Mouse (Mus musculus) central nervous system, embryonic 11.5 days (tissue): Measurements from ENCODE around the gene Gm11938. TPM values are rescaled to one million over a fixed set of nuclear protein-coding genes. Genes with fewer than 3 reads are reported as not detected.

Experiments used
- polyA plus RNA-seq: library from polyadenylated mRNA; depleted of rRNA; stranded (reverse); fragments of >200 nt; gene quantifications from 2 replicates; pipeline ENCODE4 v1.2.3, GENCODE M21; 2012; rRNA removed

Gm11938 gene
- polyA plus RNA-seq = not detected in 2 replicates

GRCm38 (mm10) chr11:99603208-99603607, at the start of gene Gm11938:
TSS of gene Gm11938 (minus strand) at chr11:99603308.

GRCm38 (mm10) chr11:99650136-99650535, 47.0 kb upstream of the Gm11938 start, which contains the start of gene Gm11555:
TSS of gene Gm11555 (minus strand) at chr11:99650236.

GRCm38 (mm10) chr11:99643635-99644139, 40.6 kb upstream of the Gm11938 start, which contains the start of gene Krtap4-7:
TSS of gene Krtap4-7 (minus strand) at chr11:99644089.

GRCm38 (mm10) chr11:99634653-99635134, 31.6 kb upstream of the Gm11938 start, which contains the start of gene Krtap4-2:
TSS of gene Krtap4-2 (minus strand) at chr11:99635084.

GRCm38 (mm10) chr11:99628138-99628537, 25.0 kb upstream of the Gm11938 start, which contains the start of gene Krtap4-1:
TSS of gene Krtap4-1 (minus strand) at chr11:99628238.

GRCm38 (mm10) chr11:99620335-99620734, 17.2 kb upstream of the Gm11938 start, which contains the start of gene Gm11562:
TSS of gene Gm11562 (minus strand) at chr11:99620435.

GRCm38 (mm10) chr11:99614796-99615363, 11.8 kb upstream of the Gm11938 start, which contains the start of gene Krtap2-4:
TSS of gene Krtap2-4 (minus strand) at chr11:99614846.

GRCm38 (mm10) chr11:99610089-99610488, 7.0 kb upstream of the Gm11938 start, which contains the start of gene Gm11937:
TSS of gene Gm11937 (minus strand) at chr11:99610189.

GRCm38 (mm10) chr11:99597742-99598141, 5.4 kb downstream of the Gm11938 start, which contains the start of gene Krtap9-3:
TSS of gene Krtap9-3 (minus strand) at chr11:99598105.

GRCm38 (mm10) chr11:99590981-99591380, 12.1 kb downstream of the Gm11938 start, which contains the start of gene Krtap1-3:
TSS of gene Krtap1-3 (minus strand) at chr11:99591339.

GRCm38 (mm10) chr11:99583245-99583704, 19.8 kb downstream of the Gm11938 start, which contains the start of gene Krtap1-4:
TSS of gene Krtap1-4 (minus strand) at chr11:99583654.

GRCm38 (mm10) chr11:99580636-99581035, 22.5 kb downstream of the Gm11938 start, which contains the start of gene Krtap1-5:
TSS of gene Krtap1-5 (minus strand) at chr11:99581016.

GRCm38 (mm10) chr11:99566530-99566929, 36.6 kb downstream of the Gm11938 start, which contains the start of gene Krtap3-1:
TSS of gene Krtap3-1 (minus strand) at chr11:99566630.

GRCm38 (mm10) chr11:99559366-99559765, 43.7 kb downstream of the Gm11938 start, which contains the start of gene Gm11939:
TSS of gene Gm11939 (minus strand) at chr11:99559466.

GRCm38 (mm10) chr11:99556753-99557152, 46.4 kb downstream of the Gm11938 start, which contains the start of gene Krtap3-2:
TSS of gene Krtap3-2 (minus strand) at chr11:99556853.

Other genes with a start within 250 kb of the Gm11938 start
- 0.24 and 0.30 TPM in 2 replicates for gene Krt28, start 228.4 kb downstream of the Gm11938 start, polyA plus RNA-seq
- 5.6 and 10.6 TPM in 2 replicates for gene Krt10, start 213.9 kb downstream of the Gm11938 start, polyA plus RNA-seq
- gene Krt12, start 181.0 kb downstream of the Gm11938 start, polyA plus RNA-seq = 0.04 TPM in 1 of 2 replicates, not detected in the other
- 1.1 and 2.3 TPM in 2 replicates for gene Krt20, start 165.2 kb downstream of the Gm11938 start, polyA plus RNA-seq
- gene Krt23, start 110.2 kb downstream of the Gm11938 start, polyA plus RNA-seq = 0.08 and 0.14 TPM in 2 replicates
- not detected in 2 replicates for gene Krt39, start 82.0 kb downstream of the Gm11938 start, polyA plus RNA-seq
- gene Krt40, start 60.1 kb downstream of the Gm11938 start, polyA plus RNA-seq = 0.07 TPM in 1 of 2 replicates, not detected in the other
- gene Krtap3-3, start 52.4 kb downstream of the Gm11938 start, polyA plus RNA-seq = not detected in 2 replicates
- gene Krtap3-2, start 46.5 kb downstream of the Gm11938 start, polyA plus RNA-seq = not detected in 2 replicates
- not detected in 2 replicates for gene Gm11939, start 43.8 kb downstream of the Gm11938 start, polyA plus RNA-seq
- not detected in 2 replicates for gene Krtap3-1, start 36.7 kb downstream of the Gm11938 start, polyA plus RNA-seq
- gene Krtap1-5, start 22.3 kb downstream of the Gm11938 start, polyA plus RNA-seq = not detected in 2 replicates
- gene Krtap1-4, start 19.7 kb downstream of the Gm11938 start, polyA plus RNA-seq = not detected in 2 replicates
- gene Krtap1-3, start 12.0 kb downstream of the Gm11938 start, polyA plus RNA-seq = not detected in 2 replicates
- gene Krtap9-3, start 5.2 kb downstream of the Gm11938 start, polyA plus RNA-seq = not detected in 2 replicates
- not detected in 2 replicates for gene Gm11937, start 6.9 kb upstream of the Gm11938 start, polyA plus RNA-seq
- not detected in 2 replicates for gene Krtap2-4, start 11.5 kb upstream of the Gm11938 start, polyA plus RNA-seq
- not detected in 2 replicates for gene Gm11562, start 17.1 kb upstream of the Gm11938 start, polyA plus RNA-seq
- gene Krtap4-1, start 24.9 kb upstream of the Gm11938 start, polyA plus RNA-seq = not detected in 2 replicates
- not detected in 2 replicates for gene Krtap4-2, start 31.8 kb upstream of the Gm11938 start, polyA plus RNA-seq
- not detected in 2 replicates for gene Krtap4-7, start 40.8 kb upstream of the Gm11938 start, polyA plus RNA-seq
- gene Gm11555, start 46.9 kb upstream of the Gm11938 start, polyA plus RNA-seq = not detected in 2 replicates
- not detected in 2 replicates for gene Gm11563, start 55.7 kb upstream of the Gm11938 start, polyA plus RNA-seq
- not detected in 2 replicates for gene Krtap4-6, start 62.7 kb upstream of the Gm11938 start, polyA plus RNA-seq
- gene Gm14190, start 87.4 kb upstream of the Gm11938 start, polyA plus RNA-seq = not detected in 2 replicates
- gene Gm14180, start 131.0 kb upstream of the Gm11938 start, polyA plus RNA-seq = not detected in 2 replicates
- not detected in 2 replicates for gene Gm11595, start 169.6 kb upstream of the Gm11938 start, polyA plus RNA-seq
- gene Krtap4-8, start 177.4 kb upstream of the Gm11938 start, polyA plus RNA-seq = not detected in 2 replicates
- gene Krtap4-9, start 181.9 kb upstream of the Gm11938 start, polyA plus RNA-seq = not detected in 2 replicates
- gene Gm11596, start 190.2 kb upstream of the Gm11938 start, polyA plus RNA-seq = not detected in 2 replicates
- gene Gm11569, start 195.6 kb upstream of the Gm11938 start, polyA plus RNA-seq = not detected in 2 replicates
- gene Gm11554, start 201.1 kb upstream of the Gm11938 start, polyA plus RNA-seq = not detected in 2 replicates
- gene Krtap4-13, start 206.6 kb upstream of the Gm11938 start, polyA plus RNA-seq = not detected in 2 replicates
- not detected in 2 replicates for gene Gm11564, start 212.4 kb upstream of the Gm11938 start, polyA plus RNA-seq
- not detected in 2 replicates for gene 2300003K06Rik, start 234.8 kb upstream of the Gm11938 start, polyA plus RNA-seq
- not detected in 2 replicates for gene Krtap4-16, start 248.3 kb upstream of the Gm11938 start, polyA plus RNA-seq